13 mouse cellular contexts compared by ENCODE assay signal in the genomic region with DNA sequence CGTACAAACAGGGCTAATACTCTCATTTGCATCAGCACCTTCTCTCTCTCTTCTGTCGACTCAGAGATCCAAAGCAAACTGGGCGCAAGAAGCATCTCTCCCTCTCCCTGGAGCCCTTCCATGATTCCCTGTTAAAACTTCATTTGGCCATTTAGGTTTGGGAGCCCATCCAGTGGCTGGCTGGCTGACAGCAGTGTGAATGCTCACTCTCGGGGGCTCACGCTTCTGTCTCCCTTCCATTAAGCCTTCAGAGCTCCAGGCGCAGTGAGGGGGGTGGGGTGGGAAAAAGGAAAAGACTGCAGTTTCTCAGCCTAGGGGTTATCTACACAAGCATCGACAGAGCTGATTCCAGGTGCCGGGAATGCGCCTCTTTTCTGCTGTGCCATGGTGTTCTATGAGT.
DNase-seq lines count a peak whose midpoint lies in the region; ATAC-seq lines count a peak whose summit lies in the region.
"Had no signal": no experiment of that assay in that cellular context is flagged by ENCODE, and none has a peak within 500 bp of the region (broad histone marks: within the 10 kb centered on the region; RNA-seq: fewer than 3 reads in every experiment).

No protein-coding gene starts in this region.

- H3K36me3 ChIP-seq in embryonic facial prominence, embryonic 13.5 days, result no peaks in the 10 kb centered on the region
- no peaks in the 10 kb centered on the region for H3K36me3 ChIP-seq in embryonic facial prominence, embryonic 10.5 days (replicated peaks)
- H3K36me3 ChIP-seq in midbrain, embryonic 10.5 days, result no peaks in the 10 kb centered on the region
- no peaks in the 10 kb centered on the region for H3K36me3 ChIP-seq in midbrain, embryonic 11.5 days (ENCODE audit: control insufficient read depth, insufficient read depth, low read length)
- H3K36me3 ChIP-seq in hindbrain, embryonic 12.5 days, result no peaks in the 10 kb centered on the region
- no peaks in the 10 kb centered on the region for H3K36me3 ChIP-seq in neural tube, embryonic 14.5 days (ENCODE audit: control insufficient read depth, insufficient read depth, low read length)
- H3K36me3 ChIP-seq: embryonic facial prominence, embryonic 12.5 days; heart, embryonic 15.5 days had no signal

- no peak for ATAC-seq in embryonic facial prominence, embryonic 13.5 days (ENCODE audit: insufficient number of reproducible peaks, insufficient read depth, low FRiP score, low TSS enrichment, low read depth)
- no peak for ATAC-seq in midbrain, embryonic 11.5 days (ENCODE audit: low FRiP score)
- no peak for ATAC-seq in hindbrain, embryonic 12.5 days (ENCODE audit: low FRiP score)
- ATAC-seq in neural tube, embryonic 14.5 days (ENCODE audit: low read depth), result no peak
- ATAC-seq: intestine, postnatal 0 days had no signal

- H3K27me3 ChIP-seq in embryonic facial prominence, embryonic 13.5 days, result no peaks in the 10 kb centered on the region
- no peaks in the 10 kb centered on the region for H3K27me3 ChIP-seq in embryonic facial prominence, embryonic 10.5 days (replicated peaks; ENCODE audit: low read depth, poor library complexity, severe bottlenecking)
- H3K27me3 ChIP-seq in midbrain, embryonic 10.5 days (ENCODE audit: low read depth, poor library complexity, severe bottlenecking), result no peaks in the 10 kb centered on the region
- no peaks in the 10 kb centered on the region for H3K27me3 ChIP-seq in midbrain, embryonic 11.5 days (ENCODE audit: control insufficient read depth, insufficient read depth, low read length)
- no peaks in the 10 kb centered on the region for H3K27me3 ChIP-seq in hindbrain, embryonic 12.5 days
- no peaks in the 10 kb centered on the region for H3K27me3 ChIP-seq in neural tube, embryonic 14.5 days (ENCODE audit: control insufficient read depth, insufficient read depth, low read length)
- H3K27me3 ChIP-seq: embryonic facial prominence, embryonic 12.5 days; heart, embryonic 15.5 days had no signal

- WGBS in embryonic facial prominence, embryonic 13.5 days, result 42% methylated on average over 9 of the region's 9 CpGs
- 51% methylated on average over 9 of the region's 9 CpGs for WGBS in embryonic facial prominence, embryonic 10.5 days
- WGBS in midbrain, embryonic 10.5 days, result 52% methylated on average over 9 of the region's 9 CpGs
- 49% methylated on average over 9 of the region's 9 CpGs for WGBS in midbrain, embryonic 11.5 days
- WGBS in hindbrain, embryonic 12.5 days, result 44% methylated on average over 9 of the region's 9 CpGs
- WGBS in neural tube, embryonic 14.5 days, result 29% methylated on average over 9 of the region's 9 CpGs

- no peak for DNase-seq in embryonic facial prominence, embryonic 10.5 days (ENCODE audit: low spot score)
- DNase-seq in midbrain, embryonic 10.5 days (ENCODE audit: low spot score), result no peak
- DNase-seq in midbrain, embryonic 11.5 days (ENCODE audit: low spot score, missing footprints), result no peak
- DNase-seq in c-Kit-positive CD71-positive TER-119-positive erythroid progenitor cells, embryonic 14.5 days (ENCODE audit: low spot score), result no peak
- no peak for DNase-seq in kidney, adult 8-10 months
- DNase-seq: adrenal gland, postnatal 10 days; layer of hippocampus, adult 9-11 months had no signal

- H3K9me3 ChIP-seq in embryonic facial prominence, embryonic 13.5 days, result no peaks in the 10 kb centered on the region
- no peaks in the 10 kb centered on the region for H3K9me3 ChIP-seq in embryonic facial prominence, embryonic 10.5 days
- no peaks in the 10 kb centered on the region for H3K9me3 ChIP-seq in midbrain, embryonic 10.5 days (replicated peaks)
- H3K9me3 ChIP-seq in midbrain, embryonic 11.5 days (ENCODE audit: control insufficient read depth, low read length), result no peaks in the 10 kb centered on the region
- no peaks in the 10 kb centered on the region for H3K9me3 ChIP-seq in hindbrain, embryonic 12.5 days (replicated peaks)
- no peaks in the 10 kb centered on the region for H3K9me3 ChIP-seq in neural tube, embryonic 14.5 days (ENCODE audit: control insufficient read depth, low read length)
- H3K9me3 ChIP-seq: embryonic facial prominence, embryonic 12.5 days; heart, embryonic 15.5 days had no signal

- H3K4me2 ChIP-seq in embryonic facial prominence, embryonic 13.5 days, result no peak overlapping the region
- H3K4me2 ChIP-seq in midbrain, embryonic 11.5 days, result no peak overlapping the region
- no peak overlapping the region for H3K4me2 ChIP-seq in hindbrain, embryonic 12.5 days (replicated peaks)
- 0 out of 2 replicates have a peak overlapping the region, but pooled peaks have one; percentile 2 for H3K4me2 ChIP-seq in neural tube, embryonic 14.5 days (ENCODE audit: low read depth, low read length)
- H3K4me2 ChIP-seq: embryonic facial prominence, embryonic 12.5 days; heart, embryonic 15.5 days had no signal

- 0 out of 2 replicates have a peak overlapping the region, but pooled peaks have one; percentile 11 for H3K9ac ChIP-seq in embryonic facial prominence, embryonic 13.5 days
- H3K9ac ChIP-seq in midbrain, embryonic 11.5 days (ENCODE audit: low read length), result no peak overlapping the region
- no peak overlapping the region for H3K9ac ChIP-seq in hindbrain, embryonic 12.5 days
- H3K9ac ChIP-seq in neural tube, embryonic 14.5 days (replicated peaks; ENCODE audit: low read depth, low read length), result no peak overlapping the region
- H3K9ac ChIP-seq: embryonic facial prominence, embryonic 12.5 days; heart, embryonic 15.5 days had no signal

- H3K4me3 ChIP-seq in embryonic facial prominence, embryonic 13.5 days, result no peak overlapping the region
- H3K4me3 ChIP-seq in embryonic facial prominence, embryonic 10.5 days, result no peak overlapping the region
- H3K4me3 ChIP-seq in midbrain, embryonic 10.5 days, result no peak overlapping the region
- no peak overlapping the region for H3K4me3 ChIP-seq in midbrain, embryonic 11.5 days (ENCODE audit: low read depth, low read length)
- no peak overlapping the region for H3K4me3 ChIP-seq in hindbrain, embryonic 12.5 days
- no peak overlapping the region for H3K4me3 ChIP-seq in neural tube, embryonic 14.5 days (ENCODE audit: low read depth, low read length)
- H3K4me3 ChIP-seq: embryonic facial prominence, embryonic 12.5 days; heart, embryonic 15.5 days had no signal

- peaks cover 54% of the 10 kb centered on the region for H3K4me1 ChIP-seq in embryonic facial prominence, embryonic 13.5 days
- peaks cover 61% of the 10 kb centered on the region for H3K4me1 ChIP-seq in embryonic facial prominence, embryonic 10.5 days
- H3K4me1 ChIP-seq in midbrain, embryonic 10.5 days, result peaks cover 46% of the 10 kb centered on the region
- peaks cover 19% of the 10 kb centered on the region for H3K4me1 ChIP-seq in midbrain, embryonic 11.5 days (ENCODE audit: control insufficient read depth, insufficient read depth, low read length)
- peaks cover 44% of the 10 kb centered on the region for H3K4me1 ChIP-seq in hindbrain, embryonic 12.5 days
- peaks cover 59% of the 10 kb centered on the region for H3K4me1 ChIP-seq in neural tube, embryonic 14.5 days (ENCODE audit: control insufficient read depth, insufficient read depth, low read length)

- no peak overlapping the region for H3K27ac ChIP-seq in embryonic facial prominence, embryonic 13.5 days
- no peak overlapping the region for H3K27ac ChIP-seq in embryonic facial prominence, embryonic 10.5 days (replicated peaks)
- H3K27ac ChIP-seq in midbrain, embryonic 10.5 days (replicated peaks), result peak overlapping the region; percentile 38; the same call in 1 of the 2 replicates
- no peak overlapping the region for H3K27ac ChIP-seq in midbrain, embryonic 11.5 days (ENCODE audit: low read depth, low read length)
- H3K27ac ChIP-seq in hindbrain, embryonic 12.5 days, result peak overlapping the region; percentile 25; the same call in 1 of the 2 replicates
- H3K27ac ChIP-seq in neural tube, embryonic 14.5 days (ENCODE audit: low read depth, low read length), result peak overlapping the region; percentile 52
- H3K27ac ChIP-seq: embryonic facial prominence, embryonic 12.5 days; heart, embryonic 15.5 days had no signal

Comparison
In these comparisons a context has a peak if more than half of its experiments do, and no peak if none do; other contexts are left out.
1. H3K27ac ChIP-seq: peak in midbrain, embryonic 10.5 days (single experiment), hindbrain, embryonic 12.5 days (single experiment) and neural tube, embryonic 14.5 days (single experiment); none in embryonic facial prominence, embryonic 13.5 days (single experiment), embryonic facial prominence, embryonic 10.5 days (single experiment) and midbrain, embryonic 11.5 days (single experiment).